ENCODE assay signal across 8 mouse cellular contexts in the genomic region with DNA sequence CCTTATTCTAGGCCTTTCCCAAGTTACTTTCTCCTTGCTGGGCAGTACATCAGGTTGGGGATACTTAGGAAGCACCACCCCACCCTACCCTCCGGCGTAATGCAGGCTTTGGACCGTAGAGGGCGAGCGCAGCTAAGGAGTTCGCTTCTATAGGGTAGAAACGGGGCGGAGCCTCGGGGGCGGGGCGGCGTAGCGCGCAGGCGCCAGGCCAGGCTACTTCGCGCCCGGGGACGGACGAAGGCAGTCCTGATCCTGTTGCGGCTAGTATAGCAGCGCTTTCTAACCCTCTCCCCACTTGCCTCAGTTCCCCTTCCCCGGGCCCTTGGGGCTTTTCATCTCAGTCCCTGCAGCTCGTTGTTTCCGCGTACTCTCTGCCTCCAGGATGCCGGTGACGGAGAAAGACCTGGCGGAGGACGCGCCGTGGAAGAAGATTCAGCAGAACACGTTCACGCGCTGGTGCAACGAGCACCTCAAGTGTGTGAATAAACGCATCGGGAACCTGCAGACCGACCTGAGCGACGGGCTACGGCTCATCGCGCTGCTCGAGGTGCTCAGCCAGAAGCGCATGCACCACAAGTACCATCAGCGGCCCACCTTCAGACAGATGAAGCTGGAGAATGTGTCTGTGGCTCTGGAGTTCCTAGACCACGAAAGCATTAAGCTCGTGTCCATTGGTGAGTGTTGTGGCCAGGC. TPM values are rescaled to one million over a fixed set of nuclear protein-coding genes. Genes with fewer than 3 reads are reported as not detected.
DNase-seq lines count a peak whose midpoint lies in the region; ATAC-seq lines count a peak whose summit lies in the region.

A gene (plus strand): TSS at position 188 of the 693 bp plus-strand sequence.

- H3K27me3 ChIP-seq in hindbrain, embryonic 13.5 days, result no peaks in the 10 kb centered on the region

- H3K36me3 ChIP-seq in hindbrain, embryonic 13.5 days, result no peaks in the 10 kb centered on the region

- no peaks in the 10 kb centered on the region for H3K9me3 ChIP-seq in hindbrain, embryonic 13.5 days

- H3K9ac ChIP-seq in hindbrain, embryonic 13.5 days, result peak within 1 kb of the TSS; percentile 82

- WGBS in hindbrain, embryonic 13.5 days, result under 1% methylated on average over 49 of the region's 49 CpGs

- H3K4me1 ChIP-seq in hindbrain, embryonic 13.5 days (replicated peaks), result peaks cover 42% of the 10 kb centered on the region

- peak within 1 kb of the TSS; percentile 83 for H3K4me2 ChIP-seq in hindbrain, embryonic 13.5 days

- peak within 1 kb of the TSS; percentile 73 for H3K4me3 ChIP-seq in hindbrain, embryonic 13.5 days

- peak; percentile 97 for DNase-seq in R1 (ENCODE audit: low read depth, low spot score)
- peak; percentile 99 for DNase-seq in cerebellum, postnatal 10 days
- peak; percentile 97 to 98 for DNase-seq in frontal cortex, postnatal 25 days (ENCODE audit: low spot score in 2 of 2)
- peak; percentile 95 to 96 for DNase-seq in layer of hippocampus, postnatal 14 days (ENCODE audit: low spot score in 2 of 2)
- DNase-seq in lung, postnatal 10 days, result peak; percentile 97
- peak; percentile 98 for DNase-seq in ovary, postnatal 14 days (ENCODE audit: low spot score)
- peak; percentile 87 to 96 for DNase-seq in thymus, postnatal 10 days (ENCODE audit: low spot score in 2 of 2)

- H3K27ac ChIP-seq in hindbrain, embryonic 13.5 days, result peak within 1 kb of the TSS; percentile 87

- peak; percentile 97 for ATAC-seq in hindbrain, embryonic 13.5 days (ENCODE audit: low FRiP score)

RNA-seq across cellular contexts. Expression of the gene that starts here (rescaled TPM):
- polyA plus RNA-seq in hindbrain, embryonic 13.5 days (2015; fragmentation: Nextera tagmentation; extraction: Ambion mirVana), result 6.5 and 7.4 TPM in 2 replicates
- total RNA-seq in layer of hippocampus, postnatal 14 days (2021), result 10 to 100 TPM; 35.7 to 78.7 TPM

Comparison
In these comparisons a context has a peak if more than half of its experiments do, and no peak if none do; other contexts are left out.
1. Peak in every context shown above with its lines: DNase-seq, ATAC-seq, H3K4me3 ChIP-seq and H3K27ac ChIP-seq.